Comparison of ENCODE assay signal across 10 mouse cellular contexts in the genomic region with DNA sequence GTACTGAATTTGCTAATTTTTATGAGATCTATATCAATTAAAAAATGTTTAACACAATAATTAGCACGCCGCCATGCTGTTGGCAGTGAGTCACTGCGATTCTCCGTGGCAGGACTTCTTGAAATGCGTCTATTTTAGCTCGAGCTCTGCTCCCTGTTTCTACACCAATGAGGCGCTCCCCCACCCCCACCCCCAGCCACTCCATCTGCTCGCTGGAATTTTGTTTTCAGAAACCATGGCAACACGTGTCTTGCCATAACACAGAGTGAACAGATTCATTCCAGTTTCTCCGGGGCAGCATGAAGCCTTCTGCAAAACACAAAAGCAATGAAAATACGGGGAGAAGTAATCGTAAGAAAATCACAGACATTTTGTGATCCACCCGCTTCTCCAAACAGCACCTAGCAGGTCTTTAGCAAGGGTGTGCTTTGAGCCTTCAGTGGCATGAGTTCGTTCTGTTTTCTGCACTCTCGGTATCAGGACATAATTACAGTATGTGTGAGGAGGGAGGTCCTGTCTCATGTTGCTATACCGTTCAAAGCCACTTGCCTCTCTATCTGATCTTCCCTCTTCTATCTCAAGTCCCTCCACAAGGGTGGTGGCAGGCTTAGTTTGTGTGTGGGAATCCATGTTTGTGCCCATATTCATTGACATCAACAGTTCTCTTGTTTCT. TPM values are rescaled to one million over a fixed set of nuclear protein-coding genes. Genes with fewer than 3 reads are reported as not detected.
DNase-seq lines count a peak whose midpoint lies in the region; ATAC-seq lines count a peak whose summit lies in the region.
"Had no signal": no experiment of that assay in that cellular context is flagged by ENCODE, and none has a peak within 500 bp of the region (broad histone marks: within the 10 kb centered on the region; RNA-seq: fewer than 3 reads in every experiment).

No protein-coding gene starts in this region.

- no peaks in the 10 kb centered on the region for H3K9me3 ChIP-seq in kidney, embryonic 15.5 days (replicated peaks)
- no peaks in the 10 kb centered on the region for H3K9me3 ChIP-seq in hindbrain, embryonic 10.5 days
- no peaks in the 10 kb centered on the region for H3K9me3 ChIP-seq in neural tube, embryonic 12.5 days

- intact Hi-C loops in left cerebral cortex, postnatal 10 days (cut with DNase I) = no loop called here

- no peak; the same call in 1 of the 2 replicates for ATAC-seq in kidney, embryonic 15.5 days (replicated peaks; ENCODE audit: low FRiP score)
- ATAC-seq in neural tube, embryonic 12.5 days (ENCODE audit: low FRiP score, low read depth) = peak; percentile 76
- no peak for ATAC-seq in erythroid progenitor cell, adult 5-6 weeks (replicated peaks; ENCODE audit: low FRiP score, poor library complexity, severe bottlenecking)
- ATAC-seq: Patski had no signal

- peaks cover 12% of the 10 kb centered on the region for H3K4me1 ChIP-seq in kidney, embryonic 15.5 days
- peaks cover 15% of the 10 kb centered on the region for H3K4me1 ChIP-seq in hindbrain, embryonic 10.5 days (replicated peaks)
- H3K4me1 ChIP-seq in neural tube, embryonic 12.5 days = peaks cover 9% of the 10 kb centered on the region; the same call in 1 of the 2 replicates

- no peak for DNase-seq in kidney, adult 9 months
- peak; percentile 66 for DNase-seq in embryo, embryonic 11.5 days (ENCODE audit: low read depth, low spot score)
- DNase-seq in hindbrain, embryonic 10.5 days (ENCODE audit: low spot score) = peak; percentile 73
- peak; percentile 43 to 68 for DNase-seq in left cerebral cortex, postnatal 10 days (ENCODE audit: extremely low spot score in 1 of 2, low spot score in 2 of 2)
- DNase-seq in urinary bladder, adult 18-20 months (ENCODE audit: low spot score in 2 of 2) = no peak

- H3K9ac ChIP-seq in kidney, embryonic 15.5 days = no peak overlapping the region
- H3K9ac ChIP-seq in neural tube, embryonic 12.5 days = no peak overlapping the region

- 31% methylated on average over 16 of the region's 16 CpGs for WGBS in kidney, embryonic 15.5 days
- 39% methylated on average over 16 of the region's 16 CpGs for WGBS in hindbrain, embryonic 10.5 days
- WGBS in neural tube, embryonic 12.5 days = 32% methylated on average over 16 of the region's 16 CpGs

- H3K4me2 ChIP-seq in kidney, embryonic 15.5 days = peak overlapping the region; percentile 55
- peak overlapping the region; percentile 45 for H3K4me2 ChIP-seq in neural tube, embryonic 12.5 days (replicated peaks)

- H3K27ac ChIP-seq in kidney, embryonic 15.5 days = no peak overlapping the region
- H3K27ac ChIP-seq in hindbrain, embryonic 10.5 days = peak overlapping the region; percentile 62
- H3K27ac ChIP-seq in neural tube, embryonic 12.5 days = no peak overlapping the region

- 0 out of 2 replicates have a peak, but pooled peaks cover 2% of the 10 kb centered on the region for H3K27me3 ChIP-seq in kidney, embryonic 15.5 days
- no peaks in the 10 kb centered on the region for H3K27me3 ChIP-seq in hindbrain, embryonic 10.5 days (ENCODE audit: insufficient read depth, poor library complexity, severe bottlenecking)
- 0 out of 2 replicates have a peak, but pooled peaks cover under 1% of the 10 kb centered on the region for H3K27me3 ChIP-seq in neural tube, embryonic 12.5 days (replicated peaks)

- peak overlapping the region; percentile 21 for H3K4me3 ChIP-seq in kidney, embryonic 15.5 days (replicated peaks)
- H3K4me3 ChIP-seq in hindbrain, embryonic 10.5 days = peak overlapping the region; percentile 31
- no peak overlapping the region for H3K4me3 ChIP-seq in neural tube, embryonic 12.5 days

- no peaks in the 10 kb centered on the region for H3K36me3 ChIP-seq in kidney, embryonic 15.5 days
- H3K36me3 ChIP-seq in hindbrain, embryonic 10.5 days = no peaks in the 10 kb centered on the region
- no peaks in the 10 kb centered on the region for H3K36me3 ChIP-seq in neural tube, embryonic 12.5 days

RNA-seq across cellular contexts. Expression of a gene that starts 34.1 kb away (rescaled TPM):
- 0.18 TPM in 2 replicates for polyA plus RNA-seq in kidney, embryonic 15.5 days (2015; fragmentation: Nextera tagmentation; extraction: Ambion mirVana)
- 1.9 and 3.2 TPM in 2 replicates for polyA plus RNA-seq in hindbrain, embryonic 10.5 days (2016; fragmentation: Nextera tagmentation; extraction: Ambion mirVana)
- total RNA-seq in left cerebral cortex, postnatal 10 days (2021) = 100 to 1,000 TPM; 189 to 212 TPM
- 4.5 and 5.4 TPM in 2 replicates for polyA plus RNA-seq in neural tube, embryonic 12.5 days (2016; fragmentation: Nextera tagmentation; extraction: Ambion mirVana)
- not detected in 2 replicates for total RNA-seq in erythroid progenitor cell, adult 5-6 weeks (2015; ENCODE audit: low replicate concordance)
- total RNA-seq in erythroid progenitor cell, adult 5-6 weeks (2017; ENCODE audit: low replicate concordance) = not detected in 2 replicates
- polyA plus RNA-seq: liver, adult 2 months had no signal

RNA-seq across cellular contexts. Expression of a gene that starts 41.7 kb away (rescaled TPM):
- 370 and 419 TPM in 2 replicates for polyA plus RNA-seq in kidney, embryonic 15.5 days (2015; fragmentation: Nextera tagmentation; extraction: Ambion mirVana)
- polyA plus RNA-seq in hindbrain, embryonic 10.5 days (2016; fragmentation: Nextera tagmentation; extraction: Ambion mirVana) = 329 and 366 TPM in 2 replicates
- total RNA-seq in left cerebral cortex, postnatal 10 days (2021) = 1 to 10 TPM; 4.6 to 6.3 TPM
- 177 and 181 TPM in 2 replicates for polyA plus RNA-seq in neural tube, embryonic 12.5 days (2016; fragmentation: Nextera tagmentation; extraction: Ambion mirVana)
- total RNA-seq in erythroid progenitor cell, adult 5-6 weeks (2015; ENCODE audit: low replicate concordance) = 498 and 632 TPM in 2 replicates
- total RNA-seq in erythroid progenitor cell, adult 5-6 weeks (2017; ENCODE audit: low replicate concordance) = 273 and 310 TPM in 2 replicates

RNA-seq across cellular contexts. Expression of a gene that starts 48.1 kb away (rescaled TPM):
- 26.6 and 31.9 TPM in 2 replicates for polyA plus RNA-seq in kidney, embryonic 15.5 days (2015; fragmentation: Nextera tagmentation; extraction: Ambion mirVana)
- 27.4 and 31.6 TPM in 2 replicates for polyA plus RNA-seq in hindbrain, embryonic 10.5 days (2016; fragmentation: Nextera tagmentation; extraction: Ambion mirVana)
- 10 to 100 TPM; 16.4 TPM for total RNA-seq in left cerebral cortex, postnatal 10 days (2021)
- polyA plus RNA-seq in neural tube, embryonic 12.5 days (2016; fragmentation: Nextera tagmentation; extraction: Ambion mirVana) = 25.9 and 33.3 TPM in 2 replicates
- total RNA-seq in erythroid progenitor cell, adult 5-6 weeks (2015; ENCODE audit: low replicate concordance) = 24.1 and 28.9 TPM in 2 replicates
- 27.6 and 31.5 TPM in 2 replicates for total RNA-seq in erythroid progenitor cell, adult 5-6 weeks (2017; ENCODE audit: low replicate concordance)

Comparison
In these comparisons a context has a peak if more than half of its experiments do, and no peak if none do; other contexts are left out.
1. DNase-seq: peak in embryo, embryonic 11.5 days (single experiment), hindbrain, embryonic 10.5 days (single experiment) and left cerebral cortex, postnatal 10 days (2 of 2); none in kidney, adult 9 months (single experiment) and urinary bladder, adult 18-20 months (0 of 2).